Mouse (Mus musculus) adrenal gland, adult 8-10 months (tissue): Measurements from ENCODE around the gene Prnd. TPM values are rescaled to one million over a fixed set of nuclear protein-coding genes. Genes with fewer than 3 reads are reported as not detected.

Experiments used
- DNase-seq: peaks from one replicate; pipeline ENCODE4 v3.0.0; 2022
- total RNA-seq, 4 experiments: library from RNA; stranded (reverse); gene quantifications; 2 replicates each; pipeline ENCODE4 v1.2.4; 2022

Gene Prnd
- 1 to 10 TPM in 1 of 4 experiments, under 1 TPM in 3; 0.29 to 1.1 (median 0.62) TPM for total RNA-seq

DNA sequence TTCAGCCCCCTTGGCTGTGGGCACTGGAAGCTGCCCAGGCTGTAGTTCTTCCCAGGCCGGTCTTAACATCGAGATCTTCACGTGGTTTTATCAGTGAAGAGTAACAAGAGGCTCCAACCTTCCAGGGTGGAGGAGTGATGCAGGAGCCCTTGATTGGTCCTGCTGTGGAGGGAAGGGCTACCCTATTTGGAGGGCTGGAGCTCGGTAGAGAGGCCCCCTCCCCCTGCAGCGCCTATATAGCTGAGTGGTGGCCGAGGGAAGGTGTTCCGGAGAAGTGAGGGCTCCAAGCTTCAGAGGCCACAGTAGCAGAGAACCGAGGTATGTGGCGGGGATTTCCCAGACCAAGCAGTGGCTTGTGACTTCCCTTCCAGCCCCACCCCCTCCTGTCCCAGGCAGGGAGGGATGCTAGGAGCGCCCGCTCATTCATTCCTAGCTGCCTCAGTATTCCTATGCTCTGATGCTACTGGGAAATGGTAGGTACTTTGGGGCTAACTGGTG, at the start of gene Prnd:
TSS of gene Prnd (plus strand) at position 264 of the 498 bp plus-strand sequence.
- no peak for DNase-seq

DNA sequence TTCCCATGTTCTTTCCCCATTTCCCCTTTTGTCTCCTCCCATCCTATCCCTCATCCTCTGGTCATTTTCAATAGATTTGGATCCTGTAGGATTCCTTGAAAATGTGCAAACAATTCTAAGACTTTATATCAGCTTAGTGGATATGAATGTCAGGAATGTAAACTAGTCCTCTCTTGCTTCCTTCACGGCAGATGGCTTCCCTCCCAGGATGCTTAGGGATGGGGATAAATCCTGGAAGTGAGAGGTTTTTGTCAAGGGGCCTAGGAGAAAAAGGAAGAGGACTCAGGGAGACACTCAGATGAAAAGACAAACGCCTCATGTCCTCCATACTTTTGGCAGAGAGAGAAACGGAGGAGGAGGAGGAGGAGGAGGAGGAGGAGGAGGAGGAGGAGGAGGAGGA, 48.2 kb upstream of the Prnd start:
- no peak for DNase-seq

DNA sequence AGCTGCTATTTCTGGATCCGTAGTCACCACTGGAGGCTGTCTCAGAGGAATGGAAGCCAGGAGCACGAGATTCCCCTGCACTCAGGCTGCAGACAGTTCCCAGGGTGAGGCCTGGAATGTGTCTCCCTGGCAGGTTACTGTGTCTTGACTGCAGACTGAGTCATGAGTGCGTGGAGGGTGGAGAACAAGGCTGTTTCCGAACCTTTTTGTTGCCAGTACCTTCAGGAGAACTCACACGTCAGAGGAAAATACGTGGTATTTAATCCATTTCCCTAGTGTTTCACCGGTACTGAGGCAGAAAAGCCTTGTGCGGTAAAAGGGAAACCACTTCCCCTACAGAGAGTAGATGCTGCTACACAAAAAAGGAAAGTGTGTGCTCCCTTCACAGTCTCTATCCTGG, 47.8 kb upstream of the Prnd start:
- DNase-seq: no peak

DNA sequence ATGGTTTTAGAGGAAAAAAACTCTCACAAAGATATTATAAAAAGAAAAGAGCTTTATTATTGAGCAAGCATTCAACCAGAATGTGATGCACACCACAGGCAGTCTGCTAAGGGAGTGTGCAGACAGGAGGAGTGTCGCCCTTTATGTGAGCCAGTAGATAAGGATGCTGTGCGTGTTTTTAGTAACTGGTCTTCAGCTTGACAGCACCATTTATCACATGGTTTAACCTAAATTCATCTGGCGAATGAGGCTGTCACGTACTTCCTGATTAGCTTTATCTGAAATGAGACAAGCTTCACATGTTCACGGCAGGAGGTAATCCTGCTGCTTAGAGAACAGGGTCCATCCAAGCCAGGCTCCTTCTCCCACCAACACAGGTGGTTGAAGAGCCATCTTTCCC, 45.6 kb upstream of the Prnd start:
- no peak for DNase-seq

DNA sequence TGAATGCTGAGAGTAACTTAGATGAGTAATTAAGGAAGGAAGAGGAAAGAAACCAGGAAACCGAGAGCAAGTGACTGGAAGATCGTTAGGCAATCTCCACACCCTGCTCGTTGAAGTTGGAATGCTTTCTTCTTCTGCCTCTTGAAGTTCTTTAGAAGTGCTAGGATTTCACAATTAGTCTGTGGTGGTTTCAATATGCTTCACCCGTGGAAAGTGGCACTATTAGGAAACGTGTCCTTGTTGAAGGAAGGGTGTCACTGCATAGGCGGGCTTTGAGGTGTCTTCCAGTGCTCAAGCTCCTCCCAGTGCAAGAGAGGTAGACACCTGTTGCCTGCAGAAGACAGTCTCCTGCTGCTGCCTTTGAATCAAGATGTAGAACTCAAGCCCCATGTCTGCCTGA, 44.9 kb upstream of the Prnd start:
- DNase-seq: no peak

DNA sequence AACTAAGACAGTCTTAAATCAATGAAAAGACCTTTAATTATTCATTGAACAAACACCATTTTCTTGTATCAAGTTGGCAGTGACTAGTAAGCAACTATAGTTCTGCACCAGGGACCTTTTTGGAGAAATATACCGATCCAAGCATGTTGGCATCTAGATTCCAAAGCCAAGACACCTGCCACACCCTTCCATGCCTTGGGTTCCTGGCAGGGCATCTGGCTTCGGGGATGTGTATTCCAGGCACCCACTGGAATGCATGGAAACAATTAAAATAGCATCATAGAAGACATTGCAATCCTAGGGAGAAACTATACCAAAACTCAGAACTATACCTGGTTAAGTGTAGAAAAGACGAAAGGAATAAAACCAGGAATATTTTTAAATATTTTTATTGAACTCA, 44.4 kb upstream of the Prnd start:
- DNase-seq: no peak

DNA sequence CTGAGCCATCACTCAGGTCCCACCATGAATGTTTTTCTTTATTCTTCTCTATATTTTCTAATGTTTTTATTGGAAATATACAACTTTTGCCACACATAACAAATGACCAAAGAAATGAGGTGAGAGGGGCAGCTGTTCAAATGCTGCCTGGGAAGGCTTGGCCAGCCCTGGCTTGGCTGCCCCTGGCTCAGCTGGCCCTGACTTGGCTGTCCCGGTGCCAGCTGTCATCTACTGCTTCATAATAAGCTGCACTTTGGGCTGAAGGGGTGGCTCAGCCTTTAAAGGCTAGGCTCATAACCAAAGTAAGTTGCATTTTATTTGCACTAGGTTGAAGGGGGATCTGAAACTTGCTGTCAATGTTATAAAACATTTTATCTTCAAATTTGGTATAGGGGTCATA, 43.8 kb upstream of the Prnd start:
- DNase-seq: peak; percentile 33

DNA sequence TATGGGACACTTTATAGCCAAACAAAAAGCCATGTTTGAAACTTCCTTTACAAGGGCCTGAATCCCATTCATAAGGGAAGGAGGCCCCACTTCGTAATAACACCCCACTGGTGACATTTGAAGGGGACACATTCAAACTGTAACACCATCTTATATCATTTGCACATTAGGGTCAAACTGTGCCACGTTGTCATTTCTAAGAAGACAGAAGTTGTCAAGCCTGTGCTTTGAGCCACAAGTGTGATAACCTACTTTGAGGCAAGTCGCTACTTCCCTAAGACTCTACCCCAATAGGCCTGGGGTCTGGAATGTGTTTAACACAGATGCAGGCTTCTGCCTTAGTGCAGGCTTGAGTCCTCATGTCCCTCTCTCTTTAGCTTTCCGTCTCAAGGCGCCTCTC, 43.4 kb upstream of the Prnd start:
- DNase-seq: no peak

DNA sequence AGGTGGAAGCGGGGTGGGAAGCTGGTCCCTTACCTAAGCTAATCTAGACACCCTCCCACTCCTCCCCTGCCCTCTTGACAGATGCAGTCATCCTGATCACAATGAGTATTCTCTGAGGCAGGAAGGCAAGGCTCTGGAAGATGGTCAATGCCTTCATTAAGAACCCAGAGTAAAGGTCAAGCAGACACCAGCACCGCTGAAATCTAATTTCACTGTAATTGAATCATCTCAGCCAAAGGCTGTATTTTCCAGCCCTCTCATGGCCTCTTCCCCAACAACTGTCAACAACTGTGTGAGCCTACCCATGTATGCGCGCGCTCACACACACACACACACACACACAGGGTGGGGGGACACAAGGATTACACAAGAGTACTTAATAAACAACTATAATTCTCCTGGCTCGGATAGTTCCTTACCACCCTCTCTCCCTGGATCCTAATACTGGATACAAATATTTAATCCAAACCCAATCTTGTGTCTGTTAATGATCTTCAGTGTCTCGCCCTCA, 42.3 kb upstream of the Prnd start:
- no peak for DNase-seq

DNA sequence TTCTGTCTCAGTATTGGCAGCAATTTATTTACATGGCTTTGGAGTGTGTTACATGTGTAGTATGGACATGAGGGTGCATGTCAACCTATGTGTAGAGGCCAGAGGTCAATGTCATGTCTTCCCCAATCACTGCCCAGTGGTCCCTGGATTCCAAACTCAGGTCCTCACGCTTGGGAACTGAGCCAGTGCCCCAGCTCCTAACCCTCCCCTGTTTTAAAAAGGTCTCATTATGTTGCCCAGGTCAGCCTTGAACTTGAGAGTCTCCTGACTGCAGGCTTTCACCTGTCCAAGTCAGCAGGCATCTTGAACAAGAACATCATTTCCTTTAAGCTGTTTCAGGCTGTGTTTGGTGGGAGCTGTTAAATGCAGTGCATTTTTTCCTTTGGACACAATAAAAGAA, 41.8 kb upstream of the Prnd start:
- no peak for DNase-seq

DNA sequence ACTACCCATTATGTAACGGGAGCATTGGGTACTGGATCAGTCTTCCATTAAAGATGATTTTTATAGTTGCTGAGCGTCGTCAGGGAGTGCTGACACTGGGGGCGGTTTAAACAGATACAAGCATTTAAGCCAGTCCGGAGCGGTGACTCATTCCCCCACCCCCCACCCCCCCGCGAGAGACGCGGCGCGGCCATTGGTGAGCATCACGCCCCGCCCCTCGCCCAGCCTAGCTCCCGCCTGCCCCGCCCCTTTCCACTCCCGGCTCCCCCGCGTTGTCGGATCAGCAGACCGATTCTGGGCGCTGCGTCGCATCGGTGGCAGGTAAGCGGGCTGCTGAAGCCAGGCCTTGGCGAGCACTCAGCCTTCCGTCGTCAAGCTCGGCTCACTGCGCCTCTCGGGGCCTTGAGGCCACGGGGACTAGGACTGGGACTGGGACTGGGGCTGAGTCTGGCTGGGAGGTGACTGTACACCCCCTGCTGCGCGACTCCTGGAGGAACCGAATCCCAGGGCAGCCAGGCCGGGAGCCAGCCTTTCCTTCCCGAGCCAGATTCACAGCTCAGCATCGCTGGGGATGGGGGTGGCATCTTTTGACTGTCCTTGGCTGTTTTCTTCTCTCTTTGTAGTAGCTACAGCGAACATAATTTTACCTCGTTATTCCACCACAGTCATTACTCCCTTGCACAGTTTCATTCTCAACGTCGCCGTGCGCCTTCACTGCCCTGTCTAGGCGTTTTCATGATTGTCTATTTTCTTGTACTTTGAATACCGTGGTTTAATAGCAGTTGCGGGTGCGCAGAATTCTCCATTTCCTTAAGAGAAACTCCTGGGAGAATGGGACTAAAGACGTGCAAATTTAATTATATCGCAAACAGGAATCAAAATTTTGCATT, 40.7 kb upstream of the Prnd start, which contains the start of the genes Prnp and Prn:
TSS of gene Prnp (plus strand) at position 246 of the 890 bp plus-strand sequence.
TSS of gene Prn (plus strand) at position 275 of the 890 bp plus-strand sequence.
- peak; percentile 80 for DNase-seq

DNA sequence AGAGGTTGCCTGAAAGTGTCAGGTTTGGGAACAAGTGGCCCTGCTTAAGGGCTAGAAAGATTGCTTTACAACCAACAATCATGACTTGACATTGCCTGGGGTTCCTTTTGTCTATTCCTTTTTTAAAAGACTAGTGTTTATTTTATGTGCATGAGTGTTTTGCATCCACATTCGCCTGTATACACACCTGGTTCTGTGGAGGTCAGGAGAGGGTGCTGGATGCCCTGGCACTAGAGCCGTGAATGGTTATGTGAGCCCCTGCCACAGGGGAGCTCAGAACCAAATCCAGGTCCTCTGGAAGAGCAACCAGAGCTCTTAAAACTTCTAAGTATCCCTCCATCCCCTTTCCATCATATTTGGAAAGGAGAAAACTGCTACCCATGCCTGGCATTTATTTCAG, 39.8 kb upstream of the Prnd start:
- DNase-seq: no peak

DNA sequence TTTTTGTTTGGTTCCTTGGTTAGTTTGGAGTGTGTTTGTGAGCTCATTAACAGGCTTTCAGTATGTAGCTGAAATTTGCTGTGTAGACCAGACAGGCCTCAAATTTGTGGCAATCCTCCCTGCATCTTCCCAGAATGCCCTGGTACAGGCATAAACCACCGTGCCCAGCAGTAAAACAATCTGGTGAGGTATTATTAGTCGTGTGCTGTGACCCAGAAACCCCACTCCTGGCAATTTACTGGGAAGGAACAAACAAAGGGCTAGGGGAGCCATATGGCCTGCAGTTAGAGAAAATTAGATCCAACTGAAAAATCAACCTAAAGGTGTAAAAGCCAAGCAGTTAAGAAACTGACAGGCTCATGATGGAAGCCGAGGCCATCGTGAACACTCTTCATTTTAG, 39.3 kb upstream of the Prnd start:
- DNase-seq: no peak

DNA sequence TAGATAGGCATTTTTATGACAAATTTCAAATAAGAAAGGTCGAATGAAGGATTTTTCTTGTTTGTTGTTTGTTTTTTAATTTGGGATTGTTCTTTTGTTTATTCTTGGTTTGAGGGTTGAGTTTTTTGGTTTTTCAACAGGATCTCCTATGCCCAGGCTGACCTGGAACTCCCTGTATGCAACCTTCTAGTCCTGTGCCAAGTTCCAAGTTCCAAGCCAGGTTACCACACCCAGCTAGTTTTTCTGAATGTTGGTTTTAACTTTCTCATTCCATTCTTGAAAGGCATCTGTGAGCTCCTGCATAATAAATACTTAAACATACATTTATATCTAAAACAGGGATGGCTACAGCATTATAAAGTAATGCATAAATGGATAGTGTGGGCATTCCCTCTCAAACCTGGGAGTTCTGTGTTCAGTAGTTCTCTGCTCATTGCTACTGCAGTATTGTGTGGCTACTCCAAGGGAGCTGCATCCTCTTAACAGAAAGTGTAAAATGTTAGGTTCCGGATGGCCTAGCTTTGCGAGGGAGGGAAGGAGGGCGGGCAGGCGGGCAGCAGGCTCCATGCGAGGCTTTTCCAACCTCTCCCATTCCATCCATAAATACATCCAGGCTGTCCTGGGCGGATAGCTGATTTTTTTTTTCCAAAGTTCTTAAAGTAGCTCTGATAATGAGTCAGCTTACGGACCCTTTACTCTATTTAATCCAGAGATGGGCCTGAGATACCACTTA, 38.0 kb upstream of the Prnd start:
- DNase-seq: no peak

DNA sequence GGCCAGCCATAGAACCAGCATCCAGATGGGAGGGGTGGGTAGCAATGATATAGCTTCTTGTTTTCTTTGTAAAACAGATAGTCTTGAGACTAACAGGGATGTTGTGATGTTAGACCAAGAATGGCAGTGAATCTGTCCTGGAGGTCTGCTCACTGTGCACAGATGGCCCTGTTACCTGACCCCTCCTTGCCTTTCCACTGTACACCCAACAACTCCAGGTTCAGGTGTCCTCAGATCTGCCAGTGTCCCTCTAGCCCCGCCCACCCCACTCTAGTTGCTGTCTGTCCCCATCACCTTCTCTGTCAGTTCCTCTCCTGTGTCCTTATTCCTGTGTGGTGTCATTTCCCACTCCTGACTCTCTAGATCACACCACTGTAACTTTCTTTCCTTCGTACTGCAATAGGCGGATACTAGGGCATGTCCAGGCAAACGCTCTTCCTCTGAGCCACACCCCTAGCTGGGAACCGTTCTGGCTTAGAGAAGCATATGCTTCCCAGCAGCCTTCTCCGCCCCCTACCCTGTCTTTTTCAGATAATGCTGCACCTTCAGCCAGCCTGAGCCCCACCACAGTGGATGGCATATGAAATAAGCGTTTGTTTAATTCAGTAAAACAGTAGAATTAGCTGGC, 18.3 kb upstream of the Prnd start:
- no peak for DNase-seq

DNA sequence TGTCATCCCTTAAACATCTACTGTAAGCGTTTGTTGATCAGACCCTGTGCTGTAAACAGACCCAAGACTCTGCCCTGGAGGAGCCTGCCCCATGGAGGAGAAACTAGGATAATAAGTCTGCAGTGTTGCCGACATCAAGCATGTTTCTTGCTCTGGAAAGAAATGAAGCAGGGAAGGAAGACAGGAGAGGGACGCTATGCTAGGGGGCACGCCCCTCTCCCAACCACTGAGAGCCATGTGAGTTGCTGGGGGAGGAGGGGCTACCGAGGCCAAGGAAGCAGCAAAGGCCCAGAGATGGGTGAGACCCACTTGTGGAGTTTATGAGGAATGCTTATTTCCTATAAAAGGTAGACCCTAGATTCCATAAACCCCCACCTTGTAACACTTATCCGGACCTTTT, 17.6 kb upstream of the Prnd start:
- no peak for DNase-seq

DNA sequence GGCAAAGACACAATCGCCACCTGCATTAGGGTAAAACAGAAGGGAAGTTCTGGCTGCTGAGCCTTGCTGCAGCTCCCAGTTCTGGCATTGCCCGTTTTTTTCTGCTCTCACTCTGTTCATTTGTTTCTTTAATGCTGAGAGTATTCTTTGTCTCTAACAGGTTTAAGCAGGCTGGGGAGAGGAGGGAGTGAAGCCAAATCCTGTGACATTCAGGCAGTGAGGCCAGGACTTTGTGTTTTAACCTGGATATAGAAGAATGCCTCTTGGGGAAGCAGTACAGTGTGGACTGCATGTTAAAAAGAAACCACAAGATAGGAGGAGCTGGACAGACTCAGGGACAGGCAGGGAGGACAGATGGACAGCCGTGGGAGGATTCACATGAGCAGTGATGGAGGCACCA, 17.1 kb upstream of the Prnd start:
- no peak for DNase-seq

DNA sequence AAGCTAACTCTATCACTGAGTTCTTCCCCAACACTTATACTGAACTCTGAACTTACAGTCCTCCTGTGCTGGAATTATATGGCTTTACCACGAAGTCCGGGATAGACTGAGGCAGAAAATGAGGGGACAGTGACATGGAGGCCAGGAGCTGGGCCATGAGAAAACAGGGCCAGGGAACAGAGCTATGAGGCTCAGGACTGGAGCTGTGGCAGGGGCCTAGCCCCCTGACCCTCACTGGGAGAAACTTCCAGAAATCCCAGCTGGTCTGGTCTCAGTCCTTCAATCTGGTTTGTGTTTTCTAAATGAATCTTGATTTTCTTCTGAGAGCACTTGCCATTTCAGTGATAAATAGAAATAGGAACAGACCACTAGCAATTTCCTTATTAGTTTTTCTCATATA, 16.4 kb upstream of the Prnd start:
- no peak for DNase-seq

DNA sequence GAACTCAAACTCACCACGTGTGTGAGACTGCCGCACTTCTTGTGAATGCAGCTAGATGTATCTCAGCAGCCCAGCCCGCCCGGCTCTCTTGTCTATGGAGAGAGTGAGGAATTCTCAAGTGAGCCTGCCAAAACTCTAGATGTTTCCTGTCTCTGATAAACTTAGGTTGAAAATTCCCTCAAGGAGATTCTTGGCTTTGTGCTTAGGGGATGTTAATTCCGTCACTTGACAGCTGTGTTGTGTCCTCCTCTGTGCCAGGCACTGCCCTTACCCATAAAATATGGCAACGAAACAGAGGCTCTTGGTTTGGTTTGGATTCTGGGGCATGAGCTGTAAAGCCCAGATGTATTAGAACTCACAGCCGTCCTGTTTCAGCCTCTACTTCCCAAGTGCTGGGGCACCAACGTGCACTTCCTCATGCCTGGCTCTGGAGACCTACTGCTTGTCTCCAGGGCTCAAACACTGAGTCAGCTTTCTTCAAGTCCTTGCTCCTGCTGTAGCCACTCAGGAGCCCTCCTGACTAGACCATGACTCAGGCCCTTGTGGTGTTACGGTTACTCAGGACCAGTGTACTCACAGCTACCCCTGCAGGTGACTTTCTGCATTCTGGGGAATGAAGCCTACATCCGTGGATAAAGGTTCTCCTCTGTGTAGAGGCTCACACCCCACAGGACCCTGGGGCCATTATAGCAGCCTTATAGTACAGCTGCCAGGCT, 15.1 kb upstream of the Prnd start:
- peak; percentile 55 for DNase-seq

DNA sequence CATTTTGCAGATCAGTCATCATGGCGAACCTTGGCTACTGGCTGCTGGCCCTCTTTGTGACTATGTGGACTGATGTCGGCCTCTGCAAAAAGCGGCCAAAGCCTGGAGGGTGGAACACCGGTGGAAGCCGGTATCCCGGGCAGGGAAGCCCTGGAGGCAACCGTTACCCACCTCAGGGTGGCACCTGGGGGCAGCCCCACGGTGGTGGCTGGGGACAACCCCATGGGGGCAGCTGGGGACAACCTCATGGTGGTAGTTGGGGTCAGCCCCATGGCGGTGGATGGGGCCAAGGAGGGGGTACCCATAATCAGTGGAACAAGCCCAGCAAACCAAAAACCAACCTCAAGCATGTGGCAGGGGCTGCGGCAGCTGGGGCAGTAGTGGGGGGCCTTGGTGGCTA, 14.3 kb upstream of the Prnd start:
- no peak for DNase-seq

DNA sequence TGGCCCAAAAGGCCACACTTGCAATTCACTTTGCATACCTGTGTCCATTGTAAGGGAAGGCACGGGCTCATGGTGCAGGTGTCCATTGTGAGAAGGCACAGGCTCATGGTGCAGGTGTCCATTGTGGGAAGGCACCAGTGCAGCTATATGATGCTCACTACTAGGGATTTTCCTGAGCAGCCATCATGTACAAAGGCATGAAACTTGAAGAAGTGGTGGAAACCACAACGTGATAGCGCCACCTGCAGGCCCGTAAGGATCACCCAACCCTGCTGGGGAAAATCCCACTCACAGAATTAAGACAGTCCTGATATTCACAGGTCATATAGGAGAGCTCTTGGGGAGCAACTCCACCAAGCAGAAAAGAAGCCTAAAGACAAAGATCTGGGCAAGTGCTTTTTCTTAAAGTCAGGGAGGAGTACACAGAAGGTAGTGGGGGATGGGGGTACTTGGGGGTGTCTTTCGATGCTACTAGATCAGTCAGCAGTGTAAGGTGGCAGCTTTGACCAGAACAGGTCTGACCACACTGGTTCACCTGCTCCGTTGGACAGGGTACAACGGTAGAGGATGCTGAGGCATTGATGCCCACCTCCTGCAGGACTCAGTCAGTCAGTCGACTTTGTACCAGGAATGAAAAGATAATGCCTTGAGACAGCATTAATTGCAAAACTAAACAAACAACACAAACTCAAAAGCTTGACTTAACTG, 11.1 kb upstream of the Prnd start:
- no peak for DNase-seq

DNA sequence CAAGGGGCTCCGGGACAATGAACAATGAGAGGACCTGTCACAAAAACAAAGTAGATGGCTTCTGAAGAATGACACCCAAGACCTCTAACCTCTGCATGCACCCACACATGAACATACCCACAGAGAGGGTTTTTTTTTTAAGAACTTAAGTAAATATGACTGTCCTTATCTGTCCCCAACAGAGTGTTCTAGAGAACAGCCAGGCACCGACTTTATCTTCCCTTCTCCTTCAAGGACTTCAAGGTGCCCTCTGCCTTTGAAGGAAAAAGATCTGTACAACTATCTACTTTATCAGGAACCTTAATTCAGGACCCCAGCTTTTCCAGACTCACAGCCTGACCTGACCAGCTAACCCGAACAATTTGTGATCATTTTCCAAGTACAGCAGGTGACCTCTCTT, 10.2 kb upstream of the Prnd start:
- no peak for DNase-seq
